Mouse (Mus musculus): ENCODE data around the gene Tmem184a.

DNA sequence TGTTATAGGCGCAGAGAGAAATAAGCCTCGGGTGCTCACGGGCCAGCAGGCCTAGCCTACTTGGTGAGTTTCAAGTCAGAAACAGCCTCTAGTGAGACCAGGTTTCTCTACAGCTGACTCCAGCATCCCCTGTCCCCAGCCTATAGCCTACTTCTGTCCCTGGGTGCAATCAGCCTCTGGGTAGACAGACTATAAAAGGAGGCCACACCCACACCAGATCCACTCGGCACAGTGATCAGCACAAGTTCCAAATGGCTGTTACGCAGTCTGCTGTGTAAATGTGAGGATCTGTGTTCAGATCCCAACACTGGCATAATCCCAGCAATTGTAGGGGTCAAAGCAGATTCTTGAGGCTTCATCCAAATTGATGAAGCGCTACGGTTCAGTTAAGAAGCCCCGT, 16.6 kb downstream of the Tmem184a start:
- no peak for TF ChIP-seq POLR2A (IDR thresholded peaks at IDR 0.05; ENCODE audit: insufficient read length, low read depth)
- TF ChIP-seq USF1 (IDR thresholded peaks at IDR 0.05; ENCODE audit: low read depth): no peak
- no peak for TF ChIP-seq TCF12 (IDR thresholded peaks at IDR 0.05; ENCODE audit: insufficient read depth, poor library complexity, severe bottlenecking)
- no peak for TF ChIP-seq E2F4 (IDR thresholded peaks at IDR 0.05; ENCODE audit: insufficient read depth)
- no peak for TF ChIP-seq MYOG (IDR thresholded peaks at IDR 0.05; ENCODE audit: control insufficient read depth in 1 of 3, insufficient read depth in 1 of 3, insufficient read length in 2 of 3, low read depth in 2 of 3)
- TF ChIP-seq TCF3 (IDR thresholded peaks at IDR 0.05; ENCODE audit: insufficient read length, low read depth): no peak
- no peak for TF ChIP-seq REST (IDR thresholded peaks at IDR 0.05; ENCODE audit: insufficient read depth, insufficient read length)
- TF ChIP-seq POLR2AphosphoS2 (IDR thresholded peaks at IDR 0.05; ENCODE audit: insufficient read length, low read depth): no peak
- no peak for TF ChIP-seq MYOD1 (IDR thresholded peaks at IDR 0.05; ENCODE audit: control insufficient read depth in 1 of 3, insufficient read length in 2 of 3, low read depth in 2 of 3)
- TF ChIP-seq MAX (IDR thresholded peaks at IDR 0.05; ENCODE audit: low read depth): no peak
- no peak for TF ChIP-seq CEBPB (IDR thresholded peaks at IDR 0.05; ENCODE audit: insufficient read depth, poor library complexity, severe bottlenecking)
- TF ChIP-seq SRF (IDR thresholded peaks at IDR 0.05; ENCODE audit: control insufficient read depth, insufficient read length, low read depth): no peak

Measured in myocyte (in vitro differentiated cells).